Mouse (Mus musculus) CH12.LX (cell line): Measurements from ENCODE around the gene Heatr5a. TPM values are rescaled to one million over a fixed set of nuclear protein-coding genes. Genes with fewer than 3 reads are reported as not detected.

Experiments used
- DNase-seq: peaks from one replicate; pipeline ENCODE4 v3.0.0-alpha.2; 2013; ENCODE audit errors: extremely low read depth
- H3K27ac ChIP-seq: 2 replicates; pipeline ENCODE4 v1.5.1; 2012; ENCODE audit warnings: low read depth, mild to moderate bottlenecking, control low read depth, moderate library complexity; ENCODE audit not compliant: insufficient read depth
- H3K27me3 ChIP-seq: replicated peaks from 2 replicates; pipeline ENCODE3; 2012; ENCODE audit warnings: inconsistent platforms
- H3K36me3 ChIP-seq, 2 experiments: replicated peaks in 1 of 2; 2 replicates each; pipeline versions ENCODE3 to v1.6.1; 2012; ENCODE audit warnings: inconsistent platforms in 1 of 2, low read length in 1 of 2, mild to moderate bottlenecking in 1 of 2, mixed read lengths in 1 of 2, moderate library complexity in 1 of 2; ENCODE audit not compliant: control insufficient read depth in 1 of 2, insufficient read depth in 1 of 2
- H3K4me1 ChIP-seq, 2 experiments: 2 replicates each; pipeline ENCODE4 v1.6.1; 2012; ENCODE audit warnings: inconsistent platforms in 1 of 2, moderate library complexity in 1 of 2; ENCODE audit not compliant: insufficient read depth in 2 of 2, control insufficient read depth in 1 of 2
- H3K4me2 ChIP-seq: 2 replicates; pipeline ENCODE4 v1.6.1; 2012; ENCODE audit warnings: low read depth, mild to moderate bottlenecking, control low read depth; ENCODE audit not compliant: poor library complexity, insufficient read depth, severe bottlenecking
- H3K4me3 ChIP-seq, 3 experiments: fragments of 150-350 bp in 1 of 3; sonication (generic) in 1 of 3; replicated peaks in 1 of 3; 2 replicates each; pipeline versions ENCODE3 to v1.5.1; 2011 to 2012; ENCODE audit warnings: low read depth in 2 of 3, low read length in 2 of 3, mild to moderate bottlenecking in 2 of 3, moderate library complexity in 2 of 3, control low read depth in 1 of 3, improper control_type of control experiment in 1 of 3, inconsistent platforms in 1 of 3, mixed read lengths in 1 of 3; ENCODE audit not compliant: poor library complexity in 1 of 3
- H3K79me2 ChIP-seq: replicated peaks from 2 replicates; pipeline ENCODE4 v1.6.1; 2012; ENCODE audit warnings: mild to moderate bottlenecking, moderate library complexity; ENCODE audit not compliant: control insufficient read depth, poor library complexity, insufficient read depth, severe bottlenecking; ENCODE audit errors: extremely low read depth
- H3K9ac ChIP-seq: 2 replicates; pipeline ENCODE4 v1.6.1; 2012; ENCODE audit warnings: low read depth, mild to moderate bottlenecking, control low read depth, moderate library complexity; ENCODE audit not compliant: insufficient read depth
- H3K9me3 ChIP-seq: replicated peaks from 2 replicates; pipeline ENCODE3; 2012; ENCODE audit warnings: low read length, inconsistent platforms, mixed read lengths
- CTCF ChIP-seq, 2 experiments: IDR thresholded peaks in 1 of 2; conservative IDR thresholded peaks in 1 of 2; 2 replicates each; pipeline ENCODE4 v1.5.1; 2011 to 2012; ENCODE audit warnings: low read depth in 2 of 2, low read length in 2 of 2, improper control_type of control experiment in 1 of 2, inconsistent platforms in 1 of 2, mild to moderate bottlenecking in 1 of 2, moderate library complexity in 1 of 2
- ELF1 ChIP-seq: IDR thresholded peaks from 2 replicates; pipeline ENCODE4 v1.6.1; 2014; ENCODE audit warnings: low read depth, mild to moderate bottlenecking, inconsistent platforms, low read length, improper control_type of control experiment
- ETS1 ChIP-seq: conservative IDR thresholded peaks from 2 replicates; pipeline ENCODE4 v1.6.1; 2012; ENCODE audit warnings: low read depth, mild to moderate bottlenecking, inconsistent platforms, low read length, improper control_type of control experiment, moderate library complexity
- GABPA ChIP-seq: IDR thresholded peaks from 2 replicates; pipeline ENCODE4 v1.6.1; 2012; ENCODE audit warnings: low read depth, low read length, improper control_type of control experiment, inconsistent platforms; ENCODE audit not compliant: insufficient replicate concordance
- JUN ChIP-seq: IDR thresholded peaks from 2 replicates; pipeline ENCODE4 v1.6.1; 2011; ENCODE audit warnings: low read depth, mild to moderate bottlenecking, low read length, improper control_type of control experiment, moderate library complexity; ENCODE audit not compliant: insufficient read depth
- JUND ChIP-seq: conservative IDR thresholded peaks from 2 replicates; pipeline ENCODE4 v1.6.1; 2011; ENCODE audit warnings: low read depth, low read length, improper control_type of control experiment
- MAX ChIP-seq: IDR thresholded peaks from 2 replicates; pipeline ENCODE4 v1.6.1; 2011; ENCODE audit warnings: low read length, improper control_type of control experiment
- MEF2A ChIP-seq: IDR thresholded peaks from 2 replicates; pipeline ENCODE4 v1.6.1; 2014; ENCODE audit warnings: low read depth, mild to moderate bottlenecking, inconsistent platforms, low read length, improper control_type of control experiment, borderline replicate concordance
- NELFE ChIP-seq: IDR thresholded peaks from 2 replicates; pipeline ENCODE4 v1.6.1; 2011; ENCODE audit warnings: low read depth, low read length, improper control_type of control experiment
- NRF1 ChIP-seq: IDR thresholded peaks from 2 replicates; pipeline ENCODE4 v1.6.1; 2014; ENCODE audit warnings: low read depth, mild to moderate bottlenecking, inconsistent platforms, low read length, improper control_type of control experiment, moderate library complexity
- PAX5 ChIP-seq: IDR thresholded peaks from 2 replicates; pipeline ENCODE4 v1.6.1; 2012; ENCODE audit warnings: low read length, inconsistent platforms, mixed read lengths
- POLR2A ChIP-seq: IDR thresholded peaks from 2 replicates; pipeline ENCODE4 v1.6.1; 2011; ENCODE audit warnings: low read depth, mild to moderate bottlenecking, improper control_type of control experiment, low read length
- SMC3 ChIP-seq: IDR thresholded peaks from 2 replicates; pipeline ENCODE4 v1.6.1; 2011; ENCODE audit warnings: low read depth, low read length, improper control_type of control experiment
- TBP ChIP-seq: conservative IDR thresholded peaks from 2 replicates; pipeline ENCODE4 v1.6.1; 2011; ENCODE audit warnings: low read depth, low read length, improper control_type of control experiment
- TCF12 ChIP-seq: IDR thresholded peaks from 2 replicates; pipeline ENCODE4 v1.6.1; 2014; ENCODE audit warnings: low read depth, mild to moderate bottlenecking, inconsistent platforms, low read length, improper control_type of control experiment
- USF1 ChIP-seq: IDR thresholded peaks from 2 replicates; pipeline ENCODE4 v1.6.1; 2014; ENCODE audit warnings: low read depth, mild to moderate bottlenecking, inconsistent platforms, low read length, improper control_type of control experiment
- ZKSCAN1 ChIP-seq: IDR thresholded peaks from 2 replicates; pipeline ENCODE4 v1.6.1; 2012; ENCODE audit warnings: low read depth, inconsistent platforms, low read length, improper control_type of control experiment, borderline replicate concordance
- dilution Hi-C: fragments of 300-500 bp; cut with MboI; formaldehyde crosslinking; loops from 2 replicates; pipeline ENCODE4 v1.14.3; 2020; ENCODE audit warnings: low sequenced_read_pairs; ENCODE audit not compliant: extremely low pct_unique_long_range_greater_than_20kb, extremely low pct_ligation_motif_present
- in situ Hi-C: fragments of 300-500 bp; cut with MboI; formaldehyde crosslinking; loops from 3 replicates; pipeline ENCODE4 v1.14.3; 2019; ENCODE audit warnings: low sequenced_read_pairs, low pct_ligation_motif_present, low pct_unique_long_range_greater_than_20kb, mixed read lengths
- polyA plus RNA-seq: library from polyadenylated mRNA; unstranded; fragments of >175 nt; gene quantifications from 2 replicates; pipeline ENCODE4 v1.2.1, GENCODE M21; 2012; ENCODE audit warnings: low read depth; ENCODE audit not compliant: insufficient read length
- total RNA-seq, 2 experiments: library from RNA; depleted of rRNA; stranded (reverse); fragments of 300-350 nt in 1 of 2; fragments of >200 nt in 1 of 2; gene quantifications; 2 replicates each; pipeline ENCODE4 v1.2.3; 2012 to 2014

The Heatr5a gene
- total and polyA plus RNA-seq, 3 experiments, result 5.4 to 7.3 (median 6.4) TPM

DNA sequence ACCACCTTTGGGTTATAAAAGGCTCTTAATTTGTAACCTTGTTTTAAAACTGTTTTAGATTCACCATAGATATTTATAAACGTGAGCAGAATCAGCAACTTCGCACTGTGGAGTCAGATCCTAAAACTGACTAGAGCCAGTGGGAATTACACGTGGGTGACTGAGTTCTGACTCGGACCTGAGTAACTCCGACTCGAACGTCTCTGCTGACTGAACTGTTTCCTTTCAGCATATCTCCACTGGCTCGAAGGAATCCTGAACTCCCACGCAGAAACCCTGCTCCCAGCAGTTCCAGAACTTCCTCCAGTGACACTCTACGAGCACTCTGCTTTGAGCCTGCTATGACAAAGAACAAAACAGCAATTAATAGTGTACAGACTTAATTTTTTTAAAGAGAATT lies 18.8 kb downstream of the Heatr5a start:
- TF ChIP-seq NELFE (no peak), CTCF (conservative IDR thresholded peaks at IDR 0.05 in 1 of 2, IDR thresholded peaks at IDR 0.05 in 1 of 2; ENCODE audit: low read depth in 2 of 2, low read length in 2 of 2) (no peak), TCF12 (no peak), USF1 (no peak), POLR2A (no peak), ZKSCAN1 (no peak), TBP (no peak)
- H3K9me3 ChIP-seq, result peaks cover 3% of the 10 kb centered on the region
- peaks cover 34 to 69% of the 10 kb centered on the region in 2 experiments for H3K36me3 ChIP-seq
- DNase-seq, result no peak
- peaks cover 4 to 10% of the 10 kb centered on the region in 2 experiments; a peak in 3 of 4 replicates for H3K4me1 ChIP-seq
- in situ Hi-C loops, result no loop called here
- H3K4me3 ChIP-seq, result no peak overlapping the region
- no peak overlapping the region for H3K27ac ChIP-seq
- dilution Hi-C loops, result no loop called here
- no peak overlapping the region for H3K4me2 ChIP-seq
- no peaks in the 10 kb centered on the region; the same call in 1 of the 2 replicates for H3K79me2 ChIP-seq
- no peak overlapping the region for H3K9ac ChIP-seq
- no peaks in the 10 kb centered on the region for H3K27me3 ChIP-seq

DNA sequence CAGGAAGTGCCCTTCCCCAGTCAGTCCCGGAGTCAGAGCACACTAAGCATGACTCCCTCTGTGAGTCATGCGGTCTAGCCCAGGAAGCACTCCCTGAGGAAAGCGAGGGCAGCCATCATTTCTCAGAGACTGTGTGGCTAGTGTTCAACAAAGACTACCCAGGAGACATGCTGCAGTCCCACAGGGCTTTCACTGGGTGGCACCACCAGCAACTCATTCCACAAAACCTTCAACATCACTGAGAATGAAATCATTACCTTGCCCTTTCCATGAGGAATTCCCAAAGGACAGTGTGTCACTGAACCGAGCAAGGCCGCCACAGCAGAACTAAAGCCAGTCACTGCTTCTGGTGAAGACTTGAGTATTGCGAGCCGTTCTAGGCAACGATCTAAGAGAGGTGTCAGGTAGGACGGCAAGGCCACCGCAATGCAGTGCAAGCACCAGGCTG lies 23.6 kb downstream of the Heatr5a start:
- H3K27ac ChIP-seq, result no peak overlapping the region
- H3K4me1 ChIP-seq, result no peaks in the 10 kb centered on the region
- no peaks in the 10 kb centered on the region for H3K27me3 ChIP-seq
- no peak for TF ChIP-seq JUN
- peak; percentile 16; the same call in 1 of the 2 replicates for TF ChIP-seq SMC3
- H3K4me2 ChIP-seq, result no peak overlapping the region
- H3K9ac ChIP-seq, result no peak overlapping the region
- DNase-seq, result no peak
- peaks cover 3% of the 10 kb centered on the region for H3K9me3 ChIP-seq
- in situ Hi-C loops (no loop called here), dilution Hi-C loops (no loop called here)
- no peaks in the 10 kb centered on the region for H3K79me2 ChIP-seq
- peaks cover 32 to 63% of the 10 kb centered on the region in 2 experiments for H3K36me3 ChIP-seq
- no peak overlapping the region for H3K4me3 ChIP-seq

DNA sequence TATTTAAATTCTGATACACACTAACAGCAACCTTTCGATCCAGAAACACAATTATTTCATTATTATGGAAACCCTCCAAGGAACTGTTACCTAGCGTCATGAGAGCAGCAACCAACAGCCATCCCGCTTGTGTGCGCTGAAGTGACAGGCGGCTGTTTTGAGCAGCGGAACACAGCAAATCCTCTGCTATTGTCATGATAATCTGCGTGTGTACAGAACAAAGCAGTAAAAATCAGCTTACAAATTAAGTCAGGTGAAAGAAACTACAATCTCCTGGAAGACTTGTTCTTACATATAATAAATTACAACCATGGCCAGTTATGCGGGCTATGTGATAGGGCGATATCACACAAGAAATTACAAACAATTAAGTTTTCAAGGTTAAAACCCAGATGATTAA lies 25.8 kb downstream of the Heatr5a start:
- TF ChIP-seq PAX5, result no peak
- TF ChIP-seq ELF1, result no peak
- TF ChIP-seq NRF1, result no peak
- no peak for TF ChIP-seq JUN
- no peak for TF ChIP-seq ETS1
- TF ChIP-seq MEF2A, result no peak
- no peak for TF ChIP-seq MAX
- TF ChIP-seq GABPA, result no peak
- TF ChIP-seq JUND, result no peak
- dilution Hi-C loops (no loop called here), in situ Hi-C loops (no loop called here)
- peaks cover 3% of the 10 kb centered on the region for H3K9me3 ChIP-seq
- H3K4me1 ChIP-seq, result no peaks in the 10 kb centered on the region
- DNase-seq, result no peak
- no peak overlapping the region for H3K9ac ChIP-seq
- no peaks in the 10 kb centered on the region for H3K27me3 ChIP-seq
- no peak overlapping the region for H3K4me2 ChIP-seq
- H3K79me2 ChIP-seq, result no peaks in the 10 kb centered on the region
- peaks cover 22 to 48% of the 10 kb centered on the region in 2 experiments for H3K36me3 ChIP-seq
- no peak overlapping the region for H3K4me3 ChIP-seq
- no peak overlapping the region for H3K27ac ChIP-seq
